Mouse (Mus musculus) cerebellum, adult 11 months (tissue): ENCODE data around the gene Rbm20.
"Not testable (repeated sequence)": the region's sequence is repeated elsewhere in the genome, so short reads cannot be mapped to it uniquely, and the experiment has no call there.

ENCODE experiments used
- DNase-seq: peaks from one replicate; pipeline ENCODE4 v3.0.0; 2022

Rbm20 gene

GRCm38 (mm10) chr19:53676718-53677634, at the start of gene Rbm20:
TSS of gene Rbm20 (plus strand) at chr19:53677306.
- no peak for DNase-seq

- DNase-seq, result no peak
Observed at GRCm38 (mm10) chr19:53638041-53638440, 39.1 kb upstream of the Rbm20 start.

- DNase-seq, result no peak
Observed at GRCm38 (mm10) chr19:53638727-53639126, 38.4 kb upstream of the Rbm20 start.

GRCm38 (mm10) chr19:53644020-53644595, 33.0 kb upstream of the Rbm20 start:
- no peak for DNase-seq

- DNase-seq, result no peak
Observed at GRCm38 (mm10) chr19:53647301-53647700, 29.8 kb upstream of the Rbm20 start.

GRCm38 (mm10) chr19:53648056-53648455, 29.1 kb upstream of the Rbm20 start:
- DNase-seq, result no peak

- peak; percentile 58 for DNase-seq
Observed at GRCm38 (mm10) chr19:53648802-53649236, 28.3 kb upstream of the Rbm20 start.

- no peak for DNase-seq
Observed at GRCm38 (mm10) chr19:53649361-53649760, 27.7 kb upstream of the Rbm20 start.

GRCm38 (mm10) chr19:53649802-53650201, 27.3 kb upstream of the Rbm20 start:
- DNase-seq, result no peak

GRCm38 (mm10) chr19:53650921-53651320, 26.2 kb upstream of the Rbm20 start:
- no peak for DNase-seq

- DNase-seq, result no peak
Observed at GRCm38 (mm10) chr19:53652267-53652666, 24.8 kb upstream of the Rbm20 start.

- DNase-seq, result no peak
Observed at GRCm38 (mm10) chr19:53653624-53654467, 23.3 kb upstream of the Rbm20 start.

- DNase-seq, result not testable (repeated sequence)
Observed at GRCm38 (mm10) chr19:53656443-53656842, 20.7 kb upstream of the Rbm20 start.

GRCm38 (mm10) chr19:53657437-53657836, 19.7 kb upstream of the Rbm20 start:
- DNase-seq, result no peak

GRCm38 (mm10) chr19:53660722-53661420, 16.2 kb upstream of the Rbm20 start:
- DNase-seq, result no peak

GRCm38 (mm10) chr19:53661938-53662722, 15.0 kb upstream of the Rbm20 start:
- DNase-seq, result no peak

GRCm38 (mm10) chr19:53664831-53665230, 12.3 kb upstream of the Rbm20 start:
- DNase-seq, result no peak

- DNase-seq, result no peak
Observed at GRCm38 (mm10) chr19:53665391-53665790, 11.7 kb upstream of the Rbm20 start.

GRCm38 (mm10) chr19:53666708-53667107, 10.4 kb upstream of the Rbm20 start:
- DNase-seq, result no peak

- DNase-seq, result no peak
Observed at GRCm38 (mm10) chr19:53668821-53669220, 8.3 kb upstream of the Rbm20 start.

- no peak for DNase-seq
Observed at GRCm38 (mm10) chr19:53670625-53671141, 6.4 kb upstream of the Rbm20 start.

GRCm38 (mm10) chr19:53671432-53671831, 5.7 kb upstream of the Rbm20 start:
- no peak for DNase-seq
